Mouse (Mus musculus) limb, embryonic 14.5 days (tissue): ENCODE data around the gene Hinfp. TPM values are rescaled to one million over a fixed set of nuclear protein-coding genes. Genes with fewer than 3 reads are reported as not detected.

ENCODE experiments used
- ATAC-seq: fragments of 200-750 bp; cut with Nextera tagmentation; 2 replicates; pipeline ENCODE4 v1.8.0; 2017; ENCODE audit warnings: low read depth, moderate number of reproducible peaks, moderate TSS enrichment; ENCODE audit not compliant: low FRiP score
- DNase-seq: peaks from one replicate; pipeline ENCODE4 v3.0.0-alpha.2; 2015; ENCODE audit warnings: low spot score
- H3K27ac ChIP-seq: fragments of 300-500 bp; sonication (generic); replicated peaks from 2 replicates; pipeline ENCODE4 v1.5.1; 2014; ENCODE audit warnings: low read depth, mild to moderate bottlenecking, low read length, moderate library complexity, mixed read lengths
- H3K27me3 ChIP-seq: fragments of 300-500 bp; sonication (generic); 2 replicates; pipeline ENCODE4 v1.6.1; 2014; ENCODE audit warnings: low read length, mixed read lengths; ENCODE audit not compliant: control insufficient read depth, insufficient read depth
- H3K36me3 ChIP-seq: fragments of 300-500 bp; sonication (generic); 2 replicates; pipeline ENCODE4 v1.6.1; 2014; ENCODE audit warnings: mild to moderate bottlenecking, low read length, moderate library complexity, mixed read lengths; ENCODE audit not compliant: control insufficient read depth, insufficient read depth
- H3K4me1 ChIP-seq: fragments of 300-500 bp; sonication (generic); 2 replicates; pipeline ENCODE4 v1.6.1; 2014; ENCODE audit warnings: antibody characterized with exemption, low read length, mixed read lengths; ENCODE audit not compliant: control insufficient read depth, insufficient read depth
- H3K4me2 ChIP-seq: fragments of 300-500 bp; sonication (generic); replicated peaks from 2 replicates; pipeline ENCODE4 v1.6.1; 2014; ENCODE audit warnings: low read depth, mild to moderate bottlenecking, low read length, moderate library complexity; ENCODE audit not compliant: severe bottlenecking
- H3K4me3 ChIP-seq: fragments of 300-500 bp; sonication (generic); replicated peaks from 2 replicates; pipeline ENCODE4 v1.5.1; 2014; ENCODE audit warnings: low read length
- H3K9ac ChIP-seq: fragments of 300-500 bp; sonication (generic); 2 replicates; pipeline ENCODE4 v1.6.1; 2014; ENCODE audit warnings: mild to moderate bottlenecking, low read depth, low read length, moderate library complexity; ENCODE audit not compliant: severe bottlenecking
- H3K9me3 ChIP-seq: fragments of 300-500 bp; sonication (generic); 2 replicates; pipeline ENCODE4 v1.6.1; 2016; ENCODE audit warnings: low read length; ENCODE audit not compliant: control insufficient read depth
- POLR2A ChIP-seq: fragments of 200-500 bp; IDR thresholded peaks from 2 replicates; pipeline ENCODE4 v1.8.0; 2012; ENCODE audit warnings: inconsistent platforms, mild to moderate bottlenecking, moderate library complexity, borderline replicate concordance; ENCODE audit not compliant: insufficient read depth, insufficient read length; ENCODE audit errors: extremely low read depth
- WGBS: fragments of 180-500 bp; shearing (Covaris S2); extraction: QIAGEN DNeasy Blood & Tissue Kit; methylation state at CpG from one replicate; pipeline ENCODE4 v1.1.7; 2014; 5-methylcytosine and 5-hydroxymethylcytosine counted together
- microRNA-seq: library from miRNA; unstranded; fragments of <30 nt; microRNA quantifications from one replicate; pipeline ENCODE4, GENCODE M21; 2016
- polyA plus RNA-seq, 2 experiments: library from polyadenylated mRNA; depleted of rRNA in 1 of 2; stranded (reverse) in 1 of 2; unstranded in 1 of 2; fragments of >200 nt; fragmentation: Nextera tagmentation in 1 of 2; extraction: Ambion mirVana in 1 of 2; gene quantifications; 2 replicates each; pipeline versions ENCODE4 v1.2.1 to v1.2.3; 2012 to 2014

Hinfp gene
- polyA plus RNA-seq, 2 experiments, result 18.0 to 39.4 TPM

GRCm38 (mm10) chr9:44247907-44248306 is 57.6 kb downstream of the Hinfp start:
- WGBS, result 82% methylated on average over 6 of the region's 6 CpGs
- ATAC-seq (no peak), DNase-seq (no peak)
- Histone ChIP-seq H3K27me3 (no peaks in the 10 kb centered on the region), H3K4me1 (no peaks in the 10 kb centered on the region), H3K4me3 (no peak overlapping the region), H3K36me3 (no peaks in the 10 kb centered on the region), H3K9me3 (no peaks in the 10 kb centered on the region), H3K4me2 (no peak overlapping the region), H3K27ac (no peak overlapping the region), H3K9ac (no peak overlapping the region)
- no peak for TF ChIP-seq POLR2A

- no peak overlapping the region for H3K4me2 ChIP-seq
- TF ChIP-seq POLR2A, result no peak
- DNase-seq, result no peak
- H3K9ac ChIP-seq, result no peak overlapping the region
- no peak for ATAC-seq
- no peaks in the 10 kb centered on the region for H3K27me3 ChIP-seq
- no peak overlapping the region for H3K4me3 ChIP-seq
- no peaks in the 10 kb centered on the region for H3K9me3 ChIP-seq
- WGBS, result 56% methylated on average over 2 of the region's 2 CpGs
- no peaks in the 10 kb centered on the region for H3K36me3 ChIP-seq
- H3K27ac ChIP-seq, result no peak overlapping the region
- no peaks in the 10 kb centered on the region for H3K4me1 ChIP-seq
Observed at GRCm38 (mm10) chr9:44243621-44244020, 61.9 kb downstream of the Hinfp start.

Small RNA genes lying within 50 kb of the gene (microRNA-seq; reads per million reads assigned to microRNA genes)
- not detected for gene Gm44335

Other genes with a start within 250 kb of the Hinfp start
- gene Usp2, start 238.7 kb downstream of the Hinfp start, polyA plus RNA-seq (2012; rRNA removed), result 4.9 and 6.6 TPM in 2 replicates
- 22.5 and 24.4 TPM in 2 replicates for gene Usp2, start 238.7 kb downstream of the Hinfp start, polyA plus RNA-seq (2014; fragmentation: Nextera tagmentation; extraction: Ambion mirVana)
- 0.08 and 0.29 TPM in 2 replicates for gene Mfrp, start 203.9 kb downstream of the Hinfp start, polyA plus RNA-seq (2012; rRNA removed)
- gene Mfrp, start 203.9 kb downstream of the Hinfp start, polyA plus RNA-seq (2014; fragmentation: Nextera tagmentation; extraction: Ambion mirVana), result 0.18 and 0.37 TPM in 2 replicates
- gene C1qtnf5, start 198.4 kb downstream of the Hinfp start, polyA plus RNA-seq (2012; rRNA removed), result 10.0 and 12.7 TPM in 2 replicates
- 6.9 and 7.5 TPM in 2 replicates for gene C1qtnf5, start 198.4 kb downstream of the Hinfp start, polyA plus RNA-seq (2014; fragmentation: Nextera tagmentation; extraction: Ambion mirVana)
- gene Gm49380, start 192.2 kb downstream of the Hinfp start, polyA plus RNA-seq (2012; rRNA removed), result 0.41 and 0.49 TPM in 2 replicates
- gene Gm49380, start 192.2 kb downstream of the Hinfp start, polyA plus RNA-seq (2014; fragmentation: Nextera tagmentation; extraction: Ambion mirVana), result 0.23 and 0.65 TPM in 2 replicates
- gene Rnf26, start 192.2 kb downstream of the Hinfp start, polyA plus RNA-seq (2012; rRNA removed), result 56.1 and 80.2 TPM in 2 replicates
- 74.0 and 81.0 TPM in 2 replicates for gene Rnf26, start 192.2 kb downstream of the Hinfp start, polyA plus RNA-seq (2014; fragmentation: Nextera tagmentation; extraction: Ambion mirVana)
- gene Mcam, start 171.2 kb downstream of the Hinfp start, polyA plus RNA-seq (2012; rRNA removed), result 82.8 and 101 TPM in 2 replicates
- gene Mcam, start 171.2 kb downstream of the Hinfp start, polyA plus RNA-seq (2014; fragmentation: Nextera tagmentation; extraction: Ambion mirVana), result 44.2 and 46.3 TPM in 2 replicates
- gene Cbl, start 71.6 kb downstream of the Hinfp start, polyA plus RNA-seq (2012; rRNA removed), result 18.3 and 21.0 TPM in 2 replicates
- gene Cbl, start 71.6 kb downstream of the Hinfp start, polyA plus RNA-seq (2014; fragmentation: Nextera tagmentation; extraction: Ambion mirVana), result 15.6 and 16.8 TPM in 2 replicates
- gene Ccdc153, start 65.0 kb downstream of the Hinfp start, polyA plus RNA-seq (2012; rRNA removed), result not detected in 2 replicates
- gene Ccdc153, start 65.0 kb downstream of the Hinfp start, polyA plus RNA-seq (2014; fragmentation: Nextera tagmentation; extraction: Ambion mirVana), result not detected in 2 replicates
- 0.13 and 0.15 TPM in 2 replicates for gene Pdzd3, start 54.2 kb downstream of the Hinfp start, polyA plus RNA-seq (2012; rRNA removed)
- gene Pdzd3, start 54.2 kb downstream of the Hinfp start, polyA plus RNA-seq (2014; fragmentation: Nextera tagmentation; extraction: Ambion mirVana), result not detected in 2 replicates
- gene Nlrx1, start 37.1 kb downstream of the Hinfp start, polyA plus RNA-seq (2012; rRNA removed), result 8.6 and 10.5 TPM in 2 replicates
- 12.6 and 13.5 TPM in 2 replicates for gene Nlrx1, start 37.1 kb downstream of the Hinfp start, polyA plus RNA-seq (2014; fragmentation: Nextera tagmentation; extraction: Ambion mirVana)
- gene Abcg4, start 17.1 kb downstream of the Hinfp start, polyA plus RNA-seq (2012; rRNA removed), result 20.8 and 35.7 TPM in 2 replicates
- gene Abcg4, start 17.1 kb downstream of the Hinfp start, polyA plus RNA-seq (2014; fragmentation: Nextera tagmentation; extraction: Ambion mirVana), result 4.8 and 5.0 TPM in 2 replicates
- gene C2cd2l, start 14.6 kb upstream of the Hinfp start, polyA plus RNA-seq (2012; rRNA removed), result 19.6 and 23.1 TPM in 2 replicates
- 7.5 and 8.0 TPM in 2 replicates for gene C2cd2l, start 14.6 kb upstream of the Hinfp start, polyA plus RNA-seq (2014; fragmentation: Nextera tagmentation; extraction: Ambion mirVana)
- gene Dpagt1, start 20.3 kb upstream of the Hinfp start, polyA plus RNA-seq (2012; rRNA removed), result 47.9 and 71.0 TPM in 2 replicates
- 39.4 and 39.5 TPM in 2 replicates for gene Dpagt1, start 20.3 kb upstream of the Hinfp start, polyA plus RNA-seq (2014; fragmentation: Nextera tagmentation; extraction: Ambion mirVana)
- gene H2afx, start 29.0 kb upstream of the Hinfp start, polyA plus RNA-seq (2012; rRNA removed), result 311 and 451 TPM in 2 replicates
- 256 and 275 TPM in 2 replicates for gene H2afx, start 29.0 kb upstream of the Hinfp start, polyA plus RNA-seq (2014; fragmentation: Nextera tagmentation; extraction: Ambion mirVana)
- gene Hmbs, start 38.6 kb upstream of the Hinfp start, polyA plus RNA-seq (2012; rRNA removed), result 60.1 and 61.3 TPM in 2 replicates
- 97.1 and 102 TPM in 2 replicates for gene Hmbs, start 38.6 kb upstream of the Hinfp start, polyA plus RNA-seq (2014; fragmentation: Nextera tagmentation; extraction: Ambion mirVana)
- 28.5 and 32.9 TPM in 2 replicates for gene Vps11, start 56.0 kb upstream of the Hinfp start, polyA plus RNA-seq (2012; rRNA removed)
- 27.8 and 29.9 TPM in 2 replicates for gene Vps11, start 56.0 kb upstream of the Hinfp start, polyA plus RNA-seq (2014; fragmentation: Nextera tagmentation; extraction: Ambion mirVana)
- gene Hyou1, start 73.8 kb upstream of the Hinfp start, polyA plus RNA-seq (2012; rRNA removed), result 64.1 and 64.4 TPM in 2 replicates
- gene Hyou1, start 73.8 kb upstream of the Hinfp start, polyA plus RNA-seq (2014; fragmentation: Nextera tagmentation; extraction: Ambion mirVana), result 27.5 and 28.5 TPM in 2 replicates
- gene Slc37a4, start 91.2 kb upstream of the Hinfp start, polyA plus RNA-seq (2012; rRNA removed), result 17.5 and 21.6 TPM in 2 replicates
- gene Slc37a4, start 91.2 kb upstream of the Hinfp start, polyA plus RNA-seq (2014; fragmentation: Nextera tagmentation; extraction: Ambion mirVana), result 12.5 and 16.0 TPM in 2 replicates
- 680 and 1,089 TPM in 2 replicates for gene Rps25, start 101.5 kb upstream of the Hinfp start, polyA plus RNA-seq (2012; rRNA removed)
- gene Rps25, start 101.5 kb upstream of the Hinfp start, polyA plus RNA-seq (2014; fragmentation: Nextera tagmentation; extraction: Ambion mirVana), result 2,627 and 2,837 TPM in 2 replicates
- 81.5 and 85.7 TPM in 2 replicates for gene Trappc4, start 101.9 kb upstream of the Hinfp start, polyA plus RNA-seq (2012; rRNA removed)
- 127 and 144 TPM in 2 replicates for gene Trappc4, start 101.9 kb upstream of the Hinfp start, polyA plus RNA-seq (2014; fragmentation: Nextera tagmentation; extraction: Ambion mirVana)
- gene Ccdc84, start 112.9 kb upstream of the Hinfp start, polyA plus RNA-seq (2012; rRNA removed), result 54.3 and 57.3 TPM in 2 replicates
- 24.8 and 25.4 TPM in 2 replicates for gene Ccdc84, start 112.9 kb upstream of the Hinfp start, polyA plus RNA-seq (2014; fragmentation: Nextera tagmentation; extraction: Ambion mirVana)
- gene Foxr1, start 135.5 kb upstream of the Hinfp start, polyA plus RNA-seq (2012; rRNA removed), result not detected in 2 replicates
- not detected in 2 replicates for gene Foxr1, start 135.5 kb upstream of the Hinfp start, polyA plus RNA-seq (2014; fragmentation: Nextera tagmentation; extraction: Ambion mirVana)
- 0.33 and 0.91 TPM in 2 replicates for gene Upk2, start 149.3 kb upstream of the Hinfp start, polyA plus RNA-seq (2012; rRNA removed)
- 0.40 TPM in 1 of 2 replicates, not detected in the other for gene Upk2, start 149.3 kb upstream of the Hinfp start, polyA plus RNA-seq (2014; fragmentation: Nextera tagmentation; extraction: Ambion mirVana)
- gene Bcl9l, start 177.2 kb upstream of the Hinfp start, polyA plus RNA-seq (2012; rRNA removed), result 41.2 and 53.7 TPM in 2 replicates
- 20.5 and 22.7 TPM in 2 replicates for gene Bcl9l, start 177.2 kb upstream of the Hinfp start, polyA plus RNA-seq (2014; fragmentation: Nextera tagmentation; extraction: Ambion mirVana)